Mouse (Mus musculus): ENCODE measurements around the gene Olfr1239. TPM values are rescaled to one million over a fixed set of nuclear protein-coding genes. Genes with fewer than 3 reads are reported as not detected.

Gene Olfr1239
- not detected in 2 replicates for polyA plus RNA-seq (2015; fragmentation: Nextera tagmentation; extraction: Ambion mirVana)

GRCm38 (mm10) chr2:89420307-89420706, at the start of gene Olfr1239:
Olfr1239 (minus strand) TSS chr2:89420407.
- H3K36me3 ChIP-seq: no peaks in the 10 kb centered on the region
- no peaks in the 10 kb centered on the region for H3K9me3 ChIP-seq
- WGBS: 96% methylated on average over 2 of the region's 2 CpGs
- H3K27ac ChIP-seq (replicated peaks): no peak within 1 kb of the TSS
- H3K4me3 ChIP-seq: no peak within 1 kb of the TSS
- H3K9ac ChIP-seq (replicated peaks): no peak within 1 kb of the TSS
- no peaks in the 10 kb centered on the region for H3K4me1 ChIP-seq
- no peak within 1 kb of the TSS for H3K4me2 ChIP-seq (replicated peaks)
- H3K27me3 ChIP-seq: no peaks in the 10 kb centered on the region
- no peak for ATAC-seq (replicated peaks)

DNA sequence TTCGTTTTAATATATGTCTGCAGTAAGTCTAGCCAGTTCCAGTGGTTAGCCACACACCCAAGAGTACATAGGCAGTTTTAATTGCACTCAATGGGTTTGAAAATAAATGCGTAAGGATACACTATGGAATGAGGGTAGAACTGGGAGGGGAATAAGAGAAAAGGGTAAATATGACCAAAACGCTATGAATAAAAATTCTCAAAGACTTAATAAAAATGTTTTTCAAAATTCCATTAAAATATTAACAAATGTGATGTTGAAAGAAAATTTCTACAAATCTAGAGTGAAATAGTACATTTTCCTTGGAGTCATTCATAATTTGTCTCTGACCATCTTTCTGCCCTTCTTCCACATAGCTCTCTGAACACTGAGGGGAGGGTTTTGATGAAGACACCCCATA, 22.7 kb upstream of the Olfr1239 start, which contains the start of gene Olfr1240:
Gene Olfr1240, minus strand, starts transcription at position 101 of the 400 bp plus-strand sequence.
- no peak for ATAC-seq (replicated peaks)
- Histone ChIP-seq H3K27ac (replicated peaks) (no peak within 1 kb of the TSS), H3K4me2 (replicated peaks) (no peak within 1 kb of the TSS), H3K9me3 (no peaks in the 10 kb centered on the region), H3K9ac (replicated peaks) (no peak within 1 kb of the TSS), H3K4me3 (no peak within 1 kb of the TSS), H3K36me3 (no peaks in the 10 kb centered on the region), H3K27me3 (no peaks in the 10 kb centered on the region), H3K4me1 (no peaks in the 10 kb centered on the region)
- 86% methylated on average over 3 of the region's 3 CpGs for WGBS

DNA sequence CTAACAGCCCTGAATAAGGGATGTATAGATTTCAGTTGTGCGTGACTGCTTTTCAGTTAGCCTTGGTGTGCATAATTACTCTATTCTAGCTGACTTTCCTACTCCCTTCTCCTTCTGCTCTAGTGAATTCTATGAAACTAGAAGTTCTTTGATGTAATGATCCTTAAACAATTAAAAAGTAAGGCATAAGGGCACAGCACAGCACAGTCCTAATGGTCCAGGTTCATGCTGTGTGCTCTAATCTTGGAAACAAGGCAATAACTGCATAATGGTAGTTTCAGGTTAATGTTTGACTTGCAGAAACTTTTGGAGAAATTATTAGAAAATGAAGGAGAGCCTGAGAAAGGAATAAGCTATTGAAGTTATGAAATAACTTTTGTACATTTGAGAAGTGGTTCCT, 5.7 kb downstream of the Olfr1239 start:
- Histone ChIP-seq H3K4me1 (no peaks in the 10 kb centered on the region), H3K9ac (replicated peaks) (no peak overlapping the region), H3K36me3 (no peaks in the 10 kb centered on the region), H3K27me3 (no peaks in the 10 kb centered on the region), H3K4me2 (replicated peaks) (no peak overlapping the region), H3K4me3 (no peak overlapping the region), H3K9me3 (no peaks in the 10 kb centered on the region), H3K27ac (replicated peaks) (no peak overlapping the region)
- no peak for ATAC-seq (replicated peaks)
- 71% methylated on average over 1 of the region's 1 CpGs for WGBS

DNA sequence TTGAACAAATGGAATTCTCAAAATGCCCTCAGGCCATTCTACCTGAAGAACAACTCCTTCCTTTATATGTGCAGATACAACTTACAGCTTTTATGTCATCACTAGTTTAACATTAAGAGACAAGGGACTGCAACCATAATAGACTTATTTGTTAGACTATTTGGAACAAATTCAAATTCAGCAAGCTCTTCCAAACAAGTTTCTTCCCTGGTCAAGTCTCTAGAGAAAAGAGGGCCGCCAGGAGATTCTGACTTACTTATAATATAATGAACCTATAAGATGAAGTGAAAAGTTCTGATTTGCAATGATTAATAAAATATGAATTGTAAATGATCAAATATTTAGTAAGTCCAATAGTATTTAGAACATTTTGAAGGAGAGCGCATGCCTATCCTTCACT, 10.6 kb downstream of the Olfr1239 start, which contains the start of gene Olfr1238:
Gene Olfr1238, minus strand, starts transcription at position 101 of the 400 bp plus-strand sequence.
- whole genome bisulfite sequencing: 89% methylated on average over 2 of the region's 2 CpGs
- Histone ChIP-seq H3K4me2 (replicated peaks) (no peak within 1 kb of the TSS), H3K4me3 (no peak within 1 kb of the TSS), H3K27me3 (no peaks in the 10 kb centered on the region), H3K27ac (replicated peaks) (no peak within 1 kb of the TSS), H3K4me1 (no peaks in the 10 kb centered on the region), H3K9me3 (no peaks in the 10 kb centered on the region), H3K36me3 (no peaks in the 10 kb centered on the region), H3K9ac (replicated peaks) (no peak within 1 kb of the TSS)
- no peak for ATAC-seq (replicated peaks)

GRCm38 (mm10) chr2:89400882-89401281, 19.3 kb downstream of the Olfr1239 start:
- no peak overlapping the region for H3K9ac ChIP-seq (replicated peaks)
- H3K4me3 ChIP-seq: no peak overlapping the region
- H3K27ac ChIP-seq (replicated peaks): no peak overlapping the region
- WGBS: 91% methylated on average over 1 of the region's 1 CpGs
- H3K36me3 ChIP-seq: no peaks in the 10 kb centered on the region
- H3K4me2 ChIP-seq (replicated peaks): no peak overlapping the region
- no peaks in the 10 kb centered on the region for H3K9me3 ChIP-seq
- H3K27me3 ChIP-seq: no peaks in the 10 kb centered on the region
- no peaks in the 10 kb centered on the region for H3K4me1 ChIP-seq
- no peak for ATAC-seq (replicated peaks)

Other genes with a start within 250 kb of the Olfr1239 start
- gene Olfr1225, start 245.7 kb downstream of the Olfr1239 start, polyA plus RNA-seq (2015; fragmentation: Nextera tagmentation; extraction: Ambion mirVana): not detected in 2 replicates
- not detected in 2 replicates for gene Olfr1226, start 220.4 kb downstream of the Olfr1239 start, polyA plus RNA-seq (2015; fragmentation: Nextera tagmentation; extraction: Ambion mirVana)
- gene Olfr1228, start 166.3 kb downstream of the Olfr1239 start, polyA plus RNA-seq (2015; fragmentation: Nextera tagmentation; extraction: Ambion mirVana): not detected in 2 replicates
- not detected in 2 replicates for gene Olfr1229, start 132.4 kb downstream of the Olfr1239 start, polyA plus RNA-seq (2015; fragmentation: Nextera tagmentation; extraction: Ambion mirVana)
- gene Olfr1230, start 123.1 kb downstream of the Olfr1239 start, polyA plus RNA-seq (2015; fragmentation: Nextera tagmentation; extraction: Ambion mirVana): not detected in 2 replicates
- gene Olfr1231, start 113.3 kb downstream of the Olfr1239 start, polyA plus RNA-seq (2015; fragmentation: Nextera tagmentation; extraction: Ambion mirVana): not detected in 2 replicates
- gene Olfr1232, start 90.7 kb downstream of the Olfr1239 start, polyA plus RNA-seq (2015; fragmentation: Nextera tagmentation; extraction: Ambion mirVana): not detected in 2 replicates
- not detected in 2 replicates for gene Olfr1233, start 78.0 kb downstream of the Olfr1239 start, polyA plus RNA-seq (2015; fragmentation: Nextera tagmentation; extraction: Ambion mirVana)
- not detected in 2 replicates for gene Olfr1234, start 55.5 kb downstream of the Olfr1239 start, polyA plus RNA-seq (2015; fragmentation: Nextera tagmentation; extraction: Ambion mirVana)
- gene Olfr1238, start 10.7 kb downstream of the Olfr1239 start, polyA plus RNA-seq (2015; fragmentation: Nextera tagmentation; extraction: Ambion mirVana): not detected in 2 replicates
- not detected in 2 replicates for gene Olfr1240, start 22.6 kb upstream of the Olfr1239 start, polyA plus RNA-seq (2015; fragmentation: Nextera tagmentation; extraction: Ambion mirVana)
- not detected in 2 replicates for gene Olfr1241, start 66.7 kb upstream of the Olfr1239 start, polyA plus RNA-seq (2015; fragmentation: Nextera tagmentation; extraction: Ambion mirVana)
- gene Olfr1242, start 77.9 kb upstream of the Olfr1239 start, polyA plus RNA-seq (2015; fragmentation: Nextera tagmentation; extraction: Ambion mirVana): not detected in 2 replicates
- not detected in 2 replicates for gene Olfr1243, start 111.1 kb upstream of the Olfr1239 start, polyA plus RNA-seq (2015; fragmentation: Nextera tagmentation; extraction: Ambion mirVana)
- gene Olfr1245, start 158.0 kb upstream of the Olfr1239 start, polyA plus RNA-seq (2015; fragmentation: Nextera tagmentation; extraction: Ambion mirVana): not detected in 2 replicates
- gene Olfr1246, start 172.8 kb upstream of the Olfr1239 start, polyA plus RNA-seq (2015; fragmentation: Nextera tagmentation; extraction: Ambion mirVana): not detected in 2 replicates
- not detected in 2 replicates for gene Olfr1247, start 193.7 kb upstream of the Olfr1239 start, polyA plus RNA-seq (2015; fragmentation: Nextera tagmentation; extraction: Ambion mirVana)
- not detected in 2 replicates for gene Olfr1248, start 197.8 kb upstream of the Olfr1239 start, polyA plus RNA-seq (2015; fragmentation: Nextera tagmentation; extraction: Ambion mirVana)
- gene Olfr1249, start 214.6 kb upstream of the Olfr1239 start, polyA plus RNA-seq (2015; fragmentation: Nextera tagmentation; extraction: Ambion mirVana): not detected in 2 replicates
- gene Olfr1250, start 241.1 kb upstream of the Olfr1239 start, polyA plus RNA-seq (2015; fragmentation: Nextera tagmentation; extraction: Ambion mirVana): not detected in 2 replicates